Mouse (Mus musculus) intestine, postnatal 0 days (tissue): ENCODE measurements around the gene A030014E15Rik. TPM values are rescaled to one million over a fixed set of nuclear protein-coding genes. Genes with fewer than 3 reads are reported as not detected.

Experiments used
- ATAC-seq: fragments of 200-750 bp; cut with Nextera tagmentation; 2 replicates; pipeline ENCODE4 v1.8.0; 2017; ENCODE audit warnings: mild to moderate bottlenecking, moderate TSS enrichment, moderate library complexity
- H3K27ac ChIP-seq: fragments of 300-500 bp; sonication (generic); 2 replicates; pipeline ENCODE4 v1.5.1; 2014; ENCODE audit warnings: mild to moderate bottlenecking, low read depth, low read length, moderate library complexity
- H3K27me3 ChIP-seq: fragments of 300-500 bp; sonication (generic); replicated peaks from 2 replicates; pipeline ENCODE4 v1.6.1; 2014; ENCODE audit warnings: low read length, mixed read lengths; ENCODE audit not compliant: control insufficient read depth, insufficient read depth
- H3K36me3 ChIP-seq: fragments of 300-500 bp; sonication (generic); 2 replicates; pipeline ENCODE4 v1.6.1; 2014; ENCODE audit warnings: mild to moderate bottlenecking, moderate library complexity; ENCODE audit not compliant: control insufficient read depth, insufficient read depth
- H3K4me1 ChIP-seq: fragments of 300-500 bp; sonication (generic); replicated peaks from 2 replicates; pipeline ENCODE4 v1.6.1; 2014; ENCODE audit warnings: antibody characterized with exemption, low read length, mixed read lengths; ENCODE audit not compliant: control insufficient read depth, insufficient read depth
- H3K4me2 ChIP-seq: fragments of 300-500 bp; sonication (generic); replicated peaks from 2 replicates; pipeline ENCODE4 v1.6.1; 2014; ENCODE audit warnings: low read depth, mild to moderate bottlenecking, moderate library complexity
- H3K4me3 ChIP-seq: fragments of 300-500 bp; sonication (generic); 2 replicates; pipeline ENCODE4 v1.5.1; 2014; ENCODE audit warnings: low read depth, low read length
- H3K9ac ChIP-seq: fragments of 300-500 bp; sonication (generic); 2 replicates; pipeline ENCODE4 v1.6.1; 2014; ENCODE audit warnings: mild to moderate bottlenecking, low read depth, low read length
- H3K9me3 ChIP-seq: fragments of 300-500 bp; sonication (generic); 2 replicates; pipeline ENCODE4 v1.6.1; 2016; ENCODE audit warnings: mixed run types; ENCODE audit not compliant: control insufficient read depth
- CTCF ChIP-seq: sonication (generic); IDR thresholded peaks from 2 replicates; pipeline ENCODE4 v1.5.1; 2016; ENCODE audit warnings: low read depth, mild to moderate bottlenecking, control low read depth, antibody characterized with exemption, moderate library complexity
- WGBS: fragments of 180-500 bp; shearing (Covaris S2); extraction: QIAGEN DNeasy Blood & Tissue Kit; methylation state at CpG from one replicate; pipeline ENCODE4 v1.1.7; 2014; 5-methylcytosine and 5-hydroxymethylcytosine counted together
- polyA plus RNA-seq: library from polyadenylated mRNA; unstranded; fragments of >200 nt; fragmentation: Nextera tagmentation; extraction: Ambion mirVana; gene quantifications from 2 replicates; pipeline ENCODE4 v1.2.1, GENCODE M21; 2015

Gene A030014E15Rik
- not detected in 2 replicates for polyA plus RNA-seq

DNA sequence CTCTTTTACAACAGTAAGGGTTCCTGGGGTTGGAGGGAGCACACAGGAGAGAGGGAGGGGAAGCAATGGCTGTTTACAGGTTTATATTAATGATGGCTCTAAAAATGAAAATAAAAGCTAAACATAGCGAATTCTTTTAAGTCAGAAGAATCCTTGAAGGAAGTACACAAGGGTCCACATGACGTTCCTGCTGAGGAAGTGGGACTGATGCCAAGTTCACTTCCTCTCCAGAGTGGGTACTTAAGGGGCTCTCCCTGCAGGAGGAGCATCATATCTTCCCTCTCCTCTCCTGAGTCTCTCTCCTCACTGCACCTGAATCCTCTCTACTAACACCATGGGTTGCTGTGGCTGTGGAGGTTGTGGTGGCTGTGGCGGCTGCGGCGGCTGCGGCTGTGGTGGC lies at the start of gene A030014E15Rik:
Gene A030014E15Rik, plus strand, starts transcription at position 268 of the 400 bp plus-strand sequence.
- H3K4me1 ChIP-seq: no peaks in the 10 kb centered on the region
- no peak within 1 kb of the TSS for H3K9ac ChIP-seq
- no peaks in the 10 kb centered on the region for H3K36me3 ChIP-seq
- WGBS: 79% methylated on average over 6 of the region's 6 CpGs
- no peaks in the 10 kb centered on the region for H3K9me3 ChIP-seq
- no peak within 1 kb of the TSS for H3K27ac ChIP-seq
- ATAC-seq: no peak
- no peak within 1 kb of the TSS for H3K4me2 ChIP-seq
- no peak within 1 kb of the TSS for H3K4me3 ChIP-seq
- no peak for TF ChIP-seq CTCF
- no peaks in the 10 kb centered on the region for H3K27me3 ChIP-seq

DNA sequence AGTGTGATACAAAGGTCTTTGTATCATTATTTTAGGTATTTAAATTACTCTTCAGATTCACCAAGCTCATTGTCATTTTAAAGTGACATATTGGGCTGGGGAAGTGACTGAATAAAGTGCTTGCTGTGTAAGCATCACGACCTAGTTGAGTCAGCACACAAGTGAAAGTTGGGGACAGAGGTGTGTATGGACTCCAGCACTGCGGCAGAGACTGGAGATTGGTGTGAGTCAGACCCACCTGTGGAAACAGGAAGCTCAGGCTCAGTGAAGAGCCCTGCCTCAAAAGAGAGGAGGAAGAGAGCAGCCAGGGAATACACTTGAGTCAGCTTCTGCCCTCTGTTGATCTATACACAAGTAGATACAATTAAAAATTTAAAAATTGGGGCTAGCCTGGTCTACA lies 45.5 kb upstream of the A030014E15Rik start:
- Histone ChIP-seq H3K27ac (no peak overlapping the region), H3K4me2 (no peak overlapping the region), H3K9me3 (no peaks in the 10 kb centered on the region), H3K27me3 (no peaks in the 10 kb centered on the region), H3K4me3 (no peak overlapping the region), H3K36me3 (peaks cover 39% of the 10 kb centered on the region), H3K9ac (no peak overlapping the region), H3K4me1 (no peaks in the 10 kb centered on the region)
- 38% methylated on average over 2 of the region's 2 CpGs for WGBS
- TF ChIP-seq CTCF: no peak
- ATAC-seq: peak; percentile 93

DNA sequence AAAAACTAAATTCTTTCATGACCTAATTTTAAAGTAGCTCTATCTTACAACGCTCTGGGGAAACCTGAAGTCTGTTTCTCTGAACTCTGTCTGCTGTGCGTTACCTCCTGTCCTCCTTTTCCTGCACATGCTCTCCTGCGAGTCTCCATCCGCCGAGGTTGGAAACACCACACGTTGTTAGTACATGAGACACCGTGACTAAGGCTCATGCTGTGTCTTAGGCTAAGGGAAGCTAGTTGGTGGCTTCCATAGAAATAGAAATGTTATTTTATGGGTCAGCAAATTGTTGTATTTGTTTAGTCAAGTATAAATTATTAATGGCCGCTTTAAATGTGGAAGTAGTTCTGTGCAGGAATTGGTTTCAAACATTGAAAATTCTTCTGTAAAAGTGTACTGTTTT lies 44.5 kb upstream of the A030014E15Rik start:
- Histone ChIP-seq H3K36me3 (peaks cover 48% of the 10 kb centered on the region), H3K4me3 (no peak overlapping the region), H3K9me3 (no peaks in the 10 kb centered on the region), H3K27ac (no peak overlapping the region), H3K27me3 (no peaks in the 10 kb centered on the region), H3K4me1 (no peaks in the 10 kb centered on the region), H3K4me2 (no peak overlapping the region), H3K9ac (no peak overlapping the region)
- 86% methylated on average over 8 of the region's 8 CpGs for WGBS
- TF ChIP-seq CTCF: no peak
- ATAC-seq: no peak

DNA sequence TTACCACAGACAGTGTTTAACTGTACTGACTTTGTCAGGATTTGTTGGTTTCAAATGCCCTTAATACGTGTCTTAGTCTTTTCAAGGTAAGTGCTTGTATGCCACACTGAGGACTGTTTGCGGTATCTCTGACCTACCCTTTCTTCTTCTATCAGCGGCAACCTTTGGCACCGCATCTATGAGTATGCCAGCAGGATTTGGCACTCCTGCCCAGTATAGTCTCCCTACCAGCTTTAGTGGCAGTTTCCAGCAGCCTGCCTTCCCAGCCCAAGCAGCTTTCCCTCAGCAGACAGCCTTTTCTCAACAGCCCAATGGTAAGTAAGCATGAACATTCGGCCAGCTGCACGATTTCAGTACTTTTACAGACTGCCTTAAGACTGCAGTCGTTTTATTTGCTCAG lies 31.4 kb upstream of the A030014E15Rik start:
- Histone ChIP-seq H3K4me2 (no peak overlapping the region), H3K4me3 (no peak overlapping the region), H3K36me3 (peaks cover 39% of the 10 kb centered on the region), H3K9ac (no peak overlapping the region), H3K27ac (no peak overlapping the region), H3K4me1 (no peaks in the 10 kb centered on the region), H3K9me3 (no peaks in the 10 kb centered on the region), H3K27me3 (no peaks in the 10 kb centered on the region)
- no peak for ATAC-seq
- TF ChIP-seq CTCF: no peak
- 92% methylated on average over 7 of the region's 7 CpGs for WGBS

DNA sequence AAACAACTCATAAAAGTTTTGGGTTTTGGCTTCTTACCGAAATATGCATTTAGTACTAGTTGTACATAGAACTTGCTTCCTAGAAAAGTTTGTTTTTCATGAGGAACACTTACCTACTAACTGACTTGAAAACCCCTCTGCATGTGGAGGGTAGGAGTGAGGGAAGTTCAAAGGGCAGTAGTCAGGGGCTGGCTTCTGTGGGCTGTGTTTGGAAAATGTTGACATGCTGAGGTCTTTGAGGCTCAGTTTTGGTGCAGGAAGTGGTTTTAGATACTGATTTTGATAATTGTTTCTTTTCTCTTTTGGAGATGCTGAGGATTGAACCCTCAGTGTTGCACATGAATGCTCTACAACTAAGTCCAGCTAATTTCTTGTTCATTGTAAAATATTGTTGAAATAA lies 24.1 kb upstream of the A030014E15Rik start:
- TF ChIP-seq CTCF: no peak
- Histone ChIP-seq H3K9ac (no peak overlapping the region), H3K4me3 (no peak overlapping the region), H3K36me3 (peaks cover 31% of the 10 kb centered on the region), H3K4me2 (no peak overlapping the region), H3K9me3 (no peaks in the 10 kb centered on the region), H3K27ac (no peak overlapping the region), H3K4me1 (no peaks in the 10 kb centered on the region), H3K27me3 (no peaks in the 10 kb centered on the region)
- 95% methylated on average over 1 of the region's 1 CpGs for WGBS
- no peak for ATAC-seq

DNA sequence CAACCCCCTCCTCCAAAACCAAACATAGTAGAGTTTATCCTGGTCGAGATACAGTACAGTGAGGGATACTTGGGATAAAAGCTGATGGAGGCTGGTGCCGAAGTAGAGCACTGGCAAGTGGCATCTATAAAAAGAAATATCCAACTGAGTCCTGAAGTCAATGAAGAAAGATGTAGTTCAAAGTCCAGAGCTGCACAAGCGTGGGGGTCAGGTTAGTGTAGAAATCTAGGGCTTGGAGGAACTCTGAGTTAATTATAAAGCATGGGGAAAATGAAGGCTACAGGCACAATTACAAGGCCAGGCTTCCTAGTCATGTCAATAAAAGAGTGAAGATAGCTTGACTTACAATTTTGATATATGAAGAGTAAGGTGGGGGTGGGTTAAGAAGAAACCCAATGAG lies 23.5 kb upstream of the A030014E15Rik start:
- ATAC-seq: 0 out of 2 replicates have a peak, but pooled peaks have one; percentile 35
- Histone ChIP-seq H3K9me3 (no peaks in the 10 kb centered on the region), H3K4me3 (no peak overlapping the region), H3K4me2 (no peak overlapping the region), H3K36me3 (peaks cover 30% of the 10 kb centered on the region), H3K27ac (no peak overlapping the region), H3K27me3 (no peaks in the 10 kb centered on the region), H3K4me1 (no peaks in the 10 kb centered on the region), H3K9ac (no peak overlapping the region)
- 79% methylated on average over 3 of the region's 3 CpGs for WGBS
- no peak for TF ChIP-seq CTCF

DNA sequence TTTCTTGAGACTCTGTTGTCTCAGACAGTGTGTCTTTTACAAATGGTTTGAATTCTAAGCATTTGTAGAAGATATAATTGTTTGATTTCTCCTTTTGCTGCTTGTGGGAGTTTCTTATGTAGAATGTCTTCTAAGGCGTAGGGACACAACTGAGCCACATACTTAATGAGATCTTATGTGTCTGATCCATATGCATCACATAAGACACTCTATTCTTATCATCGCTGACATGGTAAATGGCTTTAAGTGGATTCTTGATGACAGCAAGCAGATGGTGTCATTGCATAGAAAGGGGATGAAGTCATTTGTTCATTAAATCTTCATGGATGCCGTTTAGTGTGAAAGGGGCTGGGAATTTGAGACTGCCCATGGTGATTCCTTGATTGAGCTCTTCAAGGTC lies 18.8 kb upstream of the A030014E15Rik start:
- peaks cover 10% of the 10 kb centered on the region; the same call in 1 of the 2 replicates for H3K36me3 ChIP-seq
- 82% methylated on average over 3 of the region's 3 CpGs for WGBS
- H3K4me1 ChIP-seq: no peaks in the 10 kb centered on the region
- H3K27me3 ChIP-seq: no peaks in the 10 kb centered on the region
- H3K27ac ChIP-seq: no peak overlapping the region
- no peak overlapping the region for H3K4me3 ChIP-seq
- H3K9me3 ChIP-seq: no peaks in the 10 kb centered on the region
- no peak overlapping the region for H3K4me2 ChIP-seq
- H3K9ac ChIP-seq: no peak overlapping the region
- ATAC-seq: no peak
- no peak for TF ChIP-seq CTCF
